Mouse (Mus musculus) layer of hippocampus, adult 8-10 months (tissue): ENCODE results near the gene Paf1. TPM values are rescaled to one million over a fixed set of nuclear protein-coding genes. Genes with fewer than 3 reads are reported as not detected.

Experiments
- DNase-seq, 2 experiments: peaks; one replicate each; pipeline ENCODE4 v3.0.0; 2022; ENCODE audit warnings: low spot score in 2 of 2
- total RNA-seq, 4 experiments: library from RNA; stranded (reverse); gene quantifications; 2 replicates each; pipeline ENCODE4 v1.2.4; 2022

Paf1 gene
- total RNA-seq, 4 experiments from 2014 or later = 72.9 to 77.5 (median 75.4) TPM

DNA sequence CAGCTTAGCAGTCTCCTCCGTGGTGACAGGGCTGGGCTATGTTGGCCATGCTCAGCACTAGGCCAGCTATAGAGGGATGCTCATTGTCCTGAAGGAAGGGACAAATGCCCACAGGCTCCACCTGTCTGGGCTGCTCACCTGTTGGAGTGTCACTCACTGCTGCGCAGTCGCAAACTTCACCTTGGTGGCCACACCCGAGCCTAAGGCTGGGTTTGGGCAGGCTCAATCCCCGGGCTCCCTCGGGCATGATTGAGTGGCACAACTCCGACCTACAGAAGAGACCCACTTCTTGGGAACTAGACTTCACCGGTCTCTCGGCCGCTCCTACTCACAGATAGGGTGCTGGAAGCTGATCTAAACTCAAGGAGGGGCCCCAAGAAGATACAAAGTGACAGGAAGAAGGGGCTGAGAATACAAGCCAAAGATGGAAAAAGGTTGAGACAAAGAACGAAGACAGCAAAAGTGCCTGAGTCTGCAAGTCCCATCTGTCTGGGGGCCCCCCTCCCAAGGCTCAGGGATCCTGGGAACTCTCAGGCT, 21.7 kb upstream of the Paf1 start:
- no peak for DNase-seq

DNA sequence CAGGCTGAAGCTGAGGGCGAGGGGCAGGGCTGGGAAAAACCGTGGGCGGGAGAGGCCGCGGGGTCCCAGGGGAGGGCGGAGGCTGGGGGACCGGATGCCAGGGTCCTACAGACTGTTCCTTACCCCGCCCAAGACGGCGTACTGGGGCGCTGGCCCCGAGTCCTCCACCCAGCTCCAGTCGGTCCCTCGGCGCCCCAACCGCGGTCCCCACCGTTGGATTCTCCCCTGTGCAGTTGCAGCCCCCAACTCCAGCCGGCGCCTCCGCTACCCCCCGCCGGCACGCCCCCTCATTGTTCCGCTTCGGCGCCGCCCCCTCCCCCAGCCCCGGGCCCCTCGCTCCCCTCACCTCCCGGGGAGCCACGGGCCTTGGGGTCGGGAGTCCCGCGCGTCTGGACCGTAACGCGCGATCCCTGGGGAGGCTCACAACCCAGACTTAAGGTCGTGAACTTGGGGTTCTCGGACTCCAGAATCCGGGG, 21.2 kb upstream of the Paf1 start:
- DNase-seq = no peak

DNA sequence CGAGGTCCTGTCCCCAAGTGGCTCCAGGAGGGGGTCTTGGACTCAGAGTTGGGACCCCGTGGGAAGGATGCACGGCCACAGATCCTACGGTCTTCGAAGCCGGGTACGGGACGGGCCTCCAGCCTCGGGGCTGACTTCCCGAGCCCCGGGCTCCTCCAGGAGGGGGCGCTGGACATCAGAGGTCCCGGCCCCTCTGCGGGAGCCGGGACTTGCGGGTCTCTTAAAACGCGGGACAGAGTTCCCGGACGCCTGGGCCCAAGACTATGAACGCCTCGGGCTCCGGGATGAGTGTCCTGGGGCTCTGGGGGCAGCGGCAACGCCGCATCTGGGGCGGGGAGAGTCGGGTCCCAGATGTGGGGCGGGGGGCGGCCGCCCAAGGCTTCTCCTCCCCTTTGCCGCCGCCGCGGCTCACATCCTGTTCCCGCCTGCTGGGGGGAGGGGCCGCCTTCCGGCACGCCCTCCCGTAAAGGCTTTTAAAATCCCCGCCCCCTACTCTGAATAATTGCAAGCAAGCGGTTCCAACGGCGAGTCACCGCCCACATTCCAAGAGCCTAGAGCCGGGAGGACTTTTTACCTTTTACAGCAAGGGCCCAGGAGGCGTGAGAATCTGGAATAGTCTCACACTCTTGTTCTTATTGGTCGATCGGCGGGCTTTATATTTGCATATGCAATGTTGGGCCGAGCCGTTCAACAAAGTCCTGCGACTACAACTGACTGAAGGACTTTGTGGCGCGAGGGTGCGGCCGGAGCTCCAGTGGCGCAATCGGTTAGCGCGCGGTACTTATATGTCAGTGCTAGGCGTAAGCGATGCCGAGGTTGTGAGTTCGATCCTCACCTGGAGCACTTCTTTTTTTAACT, 20.3 kb upstream of the Paf1 start, which contains the start of gene Plekhg2:
TSS of gene Plekhg2 (minus strand) at position 349 of the 858 bp plus-strand sequence.
- DNase-seq = peak; percentile 93 to 97

DNA sequence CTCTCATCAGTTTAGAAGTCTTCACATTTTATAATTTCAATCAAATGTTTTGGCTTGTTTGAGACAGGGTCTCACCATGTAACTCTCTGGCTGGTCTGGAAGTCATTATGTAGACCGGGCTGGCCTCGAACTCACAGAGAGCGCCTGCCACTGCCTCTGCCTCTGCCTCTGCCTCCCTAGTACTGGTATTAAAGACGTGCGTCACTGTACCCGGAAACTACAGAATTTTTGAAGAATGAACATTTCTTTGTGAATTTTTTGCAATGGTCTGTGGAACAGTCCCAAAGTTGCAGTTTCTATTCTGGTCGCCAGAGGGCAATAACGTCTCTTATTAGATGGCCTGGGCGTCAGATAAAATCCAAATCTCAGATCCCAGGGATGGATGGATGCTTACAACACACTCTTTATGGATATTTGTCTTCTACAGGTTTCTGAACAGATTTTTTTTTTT, 19.6 kb upstream of the Paf1 start:
- peak; percentile 68 to 83 for DNase-seq

DNA sequence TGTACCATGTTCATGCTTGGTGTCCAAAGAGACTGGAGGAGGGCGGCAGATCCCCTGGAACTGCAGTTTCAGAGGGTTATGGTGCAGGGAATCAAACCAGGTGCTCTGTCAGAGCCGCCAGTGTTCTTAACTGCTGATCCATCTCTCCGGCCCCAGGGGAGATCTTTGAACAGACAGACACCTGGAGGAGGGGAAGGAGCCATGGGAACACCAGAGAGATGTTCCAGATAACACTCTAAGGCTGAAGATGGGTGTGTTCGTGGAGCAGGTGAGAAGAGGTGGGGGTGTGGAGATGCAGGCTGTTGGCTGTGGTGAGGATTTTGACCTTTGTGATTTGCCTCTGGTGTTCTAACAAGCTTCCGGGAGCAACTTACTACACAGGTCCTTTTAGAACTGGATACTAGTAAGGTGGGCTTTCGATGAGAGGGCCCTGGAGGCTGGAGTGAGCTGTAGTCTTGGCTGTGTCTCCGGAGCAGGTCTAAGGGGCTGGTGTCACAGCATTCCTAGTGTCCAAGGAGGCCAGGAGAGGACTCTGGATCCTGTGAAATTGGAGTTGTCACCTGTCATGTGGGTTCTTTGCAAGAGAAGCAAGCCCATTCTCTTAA, 18.8 kb upstream of the Paf1 start:
- no peak for DNase-seq

DNA sequence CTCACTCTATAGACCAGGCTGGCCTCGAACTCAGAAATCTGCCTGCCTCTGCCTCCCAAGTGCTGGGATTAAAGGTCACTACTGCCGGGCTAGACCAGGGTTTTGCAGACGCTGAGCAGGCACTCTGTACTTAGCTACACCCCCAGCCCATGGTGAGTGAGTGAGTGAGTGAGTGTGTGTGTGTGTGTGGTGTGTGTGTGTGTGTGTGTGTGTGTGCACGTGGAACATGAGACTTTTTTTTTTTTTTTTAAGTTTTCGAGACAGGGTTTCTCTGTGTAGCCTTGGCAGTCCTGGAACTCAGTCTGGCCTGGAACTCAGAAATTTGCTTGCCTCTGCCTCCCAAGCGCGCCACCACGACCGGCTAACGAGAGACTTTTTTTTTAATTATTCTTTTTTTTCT, 18.1 kb upstream of the Paf1 start:
- no peak for DNase-seq

DNA sequence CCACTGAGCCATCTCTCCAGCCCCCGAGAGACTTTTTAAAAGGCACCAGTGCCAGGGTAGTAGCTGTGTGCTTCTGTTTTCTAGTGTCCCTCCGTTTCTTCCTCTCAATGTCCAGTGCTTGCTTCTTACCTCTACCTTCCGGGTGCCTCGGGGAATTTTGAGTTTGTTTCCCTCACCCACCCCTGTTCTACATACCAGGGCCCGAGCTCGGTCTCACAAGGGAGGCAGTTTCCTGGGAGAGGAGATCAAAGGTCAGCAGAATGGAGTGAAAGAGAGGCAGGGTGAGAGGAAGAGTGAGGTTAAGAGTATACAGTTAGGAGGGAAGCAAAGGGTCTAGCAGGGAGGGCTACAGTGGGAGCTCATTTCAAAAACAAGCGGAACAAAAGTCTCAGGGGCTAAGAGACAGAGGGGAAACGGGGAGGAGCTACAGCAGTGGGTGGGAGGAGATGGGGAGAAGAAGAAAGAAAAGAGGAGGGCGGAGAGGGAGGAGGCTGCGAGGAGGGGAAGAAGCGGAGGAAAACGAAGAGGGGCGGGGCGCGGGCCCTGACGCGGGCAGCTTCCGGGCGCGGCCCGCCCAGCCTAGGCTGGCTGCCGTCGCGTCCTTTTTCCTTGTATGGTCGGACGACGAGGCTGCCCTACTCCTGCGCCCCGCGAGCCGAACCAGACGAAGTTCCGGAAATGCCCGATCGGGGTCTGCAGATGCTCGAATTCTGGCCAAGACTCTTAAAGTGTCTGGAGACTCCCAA, 17.4 kb upstream of the Paf1 start:
- peak in 1 of 2 experiments; percentile 58 for DNase-seq

DNA sequence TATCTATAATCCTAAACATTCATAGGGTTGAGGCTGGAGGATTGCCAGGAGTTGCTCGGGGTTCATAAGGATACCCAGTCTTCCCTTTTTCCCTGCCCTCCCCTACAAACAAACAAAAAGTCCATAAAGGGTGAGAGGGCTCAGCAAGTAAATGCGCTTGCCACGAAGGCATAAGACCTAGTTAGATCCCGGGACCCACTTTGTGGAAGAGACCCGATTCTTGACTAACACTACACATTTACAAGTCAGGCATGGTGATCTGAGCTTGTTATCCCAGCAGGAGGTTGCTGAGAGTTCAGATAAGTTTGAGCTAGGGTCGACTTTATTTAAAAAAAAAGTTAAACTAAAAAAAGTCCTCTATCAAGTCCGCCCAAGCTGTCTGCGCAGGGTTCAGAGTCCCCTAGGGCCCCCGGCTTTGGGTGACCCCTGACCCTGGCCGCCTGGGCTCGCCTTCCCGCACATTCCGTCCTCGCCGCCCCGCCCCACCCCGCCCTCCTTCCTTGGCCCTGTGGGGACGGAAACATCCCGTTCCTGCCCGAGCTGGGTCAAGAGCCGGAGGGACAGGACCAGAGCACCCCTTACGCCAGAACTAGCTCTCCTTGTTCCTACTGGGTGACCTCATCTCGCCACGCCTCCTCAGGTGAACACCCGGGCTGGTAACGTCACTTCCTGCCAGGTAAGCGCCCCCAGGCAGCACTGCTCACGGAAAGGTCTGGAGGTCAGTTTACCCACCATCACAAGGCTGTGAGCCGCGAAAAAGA, 16.6 kb upstream of the Paf1 start:
- no peak for DNase-seq

- DNase-seq = no peak
Measured at GRCm38 (mm10) chr7:28377190-28378065, 15.3 kb upstream of the Paf1 start.

GRCm38 (mm10) chr7:28378066-28378690, 14.6 kb upstream of the Paf1 start:
- DNase-seq = no peak

DNA sequence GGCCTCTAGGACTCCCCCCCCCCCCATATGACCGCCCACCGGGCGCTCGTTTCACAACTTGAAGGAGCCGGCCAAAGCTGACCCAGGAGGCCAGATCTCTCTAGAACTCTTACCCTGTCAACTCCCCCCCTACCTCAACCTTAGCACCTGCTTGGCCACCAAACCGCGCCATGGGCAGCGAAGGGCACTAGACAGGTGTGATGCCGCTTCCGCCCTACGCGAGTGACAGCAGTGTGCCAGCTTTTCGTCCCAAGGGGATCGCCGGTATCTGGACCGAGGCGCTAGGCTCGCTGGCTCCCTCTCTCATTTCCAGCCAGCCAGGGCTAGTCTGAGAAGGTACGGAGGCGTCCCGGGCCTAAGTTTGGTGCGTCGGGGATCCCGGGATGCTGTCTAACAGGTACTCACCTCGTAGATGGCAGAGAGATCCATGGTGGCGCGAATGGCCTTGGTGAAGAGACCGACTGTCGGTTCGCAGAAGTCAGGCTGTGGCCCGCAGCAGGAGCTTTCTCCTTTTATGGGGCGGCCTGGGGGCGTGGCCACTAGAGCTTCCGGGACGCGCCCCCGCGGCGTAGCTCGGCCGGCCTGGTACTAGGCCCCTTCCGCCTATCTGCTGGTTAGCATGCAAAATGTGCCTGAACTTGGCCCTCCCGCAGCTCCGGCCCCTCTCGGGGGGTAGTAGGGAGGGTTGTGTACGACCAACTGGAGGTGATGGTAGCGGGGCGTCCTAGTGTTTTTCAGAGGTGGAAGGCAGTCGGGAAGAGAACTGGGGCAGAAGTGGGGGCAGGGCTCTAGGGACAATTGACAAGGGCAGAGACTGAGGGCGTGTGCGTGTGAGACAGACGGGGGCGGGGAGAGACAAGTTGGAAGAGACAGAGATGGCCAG, 13.7 kb upstream of the Paf1 start:
- DNase-seq = peak; percentile 70 to 80

DNA sequence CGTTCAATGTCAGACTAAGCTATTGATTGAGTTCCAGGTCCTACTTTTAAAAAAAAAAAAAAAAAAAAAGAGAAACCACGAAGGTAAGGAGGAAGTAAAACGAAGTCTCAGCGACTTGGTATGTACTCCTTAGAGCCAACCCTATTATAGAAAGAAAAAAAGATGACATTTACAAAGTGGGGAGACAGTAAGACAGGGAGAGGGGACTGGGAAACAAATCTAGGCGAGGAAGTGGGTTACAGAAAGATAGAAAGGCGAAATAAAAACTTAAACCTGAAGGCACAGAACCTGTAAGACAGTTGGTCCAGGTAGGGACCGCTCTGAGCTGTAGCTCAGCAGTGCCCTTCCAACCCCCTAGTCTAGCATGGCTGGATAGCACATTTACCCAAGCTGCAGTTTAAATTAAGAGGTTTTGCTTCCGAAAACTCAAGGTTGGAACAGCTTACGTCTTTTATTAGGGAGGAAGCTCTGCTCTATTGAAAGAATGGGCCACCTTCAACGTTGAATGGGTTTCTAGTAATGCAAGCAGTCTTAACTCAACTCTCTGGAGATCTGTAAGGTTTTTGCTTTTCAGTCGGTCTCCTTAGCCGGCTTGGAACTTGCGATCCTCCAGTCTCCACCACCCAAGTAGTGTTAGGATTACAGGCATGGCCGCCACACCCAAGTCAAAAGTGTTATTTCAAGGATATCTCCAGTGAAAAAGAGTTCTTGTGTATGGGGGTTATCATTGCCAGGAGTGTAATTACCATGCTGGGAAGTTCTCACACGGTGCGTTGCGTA, 12.3 kb upstream of the Paf1 start, which contains the start of gene Zfp36:
TSS of gene Zfp36 (minus strand) at position 17 of the 780 bp plus-strand sequence.
- no peak for DNase-seq

GRCm38 (mm10) chr7:28381017-28381790, 11.5 kb upstream of the Paf1 start:
- no peak for DNase-seq

DNA sequence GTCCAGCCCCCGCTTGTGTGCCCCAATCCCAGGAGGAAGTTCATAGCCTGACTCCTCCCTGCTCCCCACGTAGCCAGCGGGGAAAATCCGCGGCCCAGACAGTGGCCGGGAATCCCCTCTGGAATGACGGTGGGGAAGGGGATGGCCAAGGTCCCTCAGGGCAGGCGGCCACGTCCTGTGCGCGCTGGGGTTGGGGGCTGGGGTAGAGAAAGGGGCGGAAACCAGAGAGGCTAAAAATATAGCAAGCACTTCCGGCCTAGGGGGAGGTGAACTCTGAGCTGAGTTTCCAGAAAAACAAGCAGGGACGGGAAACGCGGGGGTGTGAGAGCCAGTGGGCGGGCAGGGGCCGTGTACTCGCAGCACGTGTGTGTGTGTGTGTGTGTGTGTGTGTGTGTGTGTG, 10.8 kb upstream of the Paf1 start:
- no peak for DNase-seq

DNA sequence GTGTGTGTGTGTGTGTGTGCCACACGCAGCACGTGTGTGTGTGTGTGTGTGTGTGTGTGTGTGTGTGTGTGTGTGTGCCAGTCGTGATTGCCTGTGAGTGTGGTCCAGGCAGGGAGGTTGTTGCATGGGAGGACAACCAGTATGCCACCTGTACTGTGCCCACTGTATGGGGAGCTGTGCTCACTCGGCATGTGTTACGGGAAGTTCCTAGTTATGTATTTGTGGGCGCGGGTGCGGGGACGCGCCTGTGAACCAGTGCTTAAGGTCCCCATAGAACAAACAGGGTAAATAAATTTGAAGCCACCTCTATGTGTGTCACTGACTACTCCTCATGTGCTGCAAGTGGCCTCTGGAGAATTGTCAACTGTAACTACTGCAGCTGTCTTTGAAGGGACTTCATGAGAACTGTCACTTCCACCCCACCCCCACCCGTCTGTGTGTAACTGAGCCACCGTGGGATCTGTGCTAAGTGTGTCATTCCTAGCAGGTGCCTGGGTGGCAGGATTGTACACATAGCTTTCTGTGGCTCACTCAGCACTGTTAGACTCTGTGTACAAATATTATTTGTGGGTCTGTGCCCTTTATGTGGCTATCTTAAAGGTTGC, 10.3 kb upstream of the Paf1 start:
- no peak for DNase-seq

GRCm38 (mm10) chr7:28382981-28383396, 9.8 kb upstream of the Paf1 start:
- peak; percentile 65 to 72 for DNase-seq
